Mouse (Mus musculus) liver, embryonic 14.5 days (tissue): ENCODE measurements around the gene Dlgap4.

ENCODE experiments used
- CTCF ChIP-seq: IDR thresholded peaks from 2 replicates; pipeline ENCODE4 v1.5.1; 2016; ENCODE audit warnings: antibody characterized with exemption, low read depth, control low read depth
- EP300 ChIP-seq: IDR thresholded peaks from 2 replicates; pipeline ENCODE4 v1.6.1; 2016; ENCODE audit warnings: antibody characterized with exemption, low read depth

DNA sequence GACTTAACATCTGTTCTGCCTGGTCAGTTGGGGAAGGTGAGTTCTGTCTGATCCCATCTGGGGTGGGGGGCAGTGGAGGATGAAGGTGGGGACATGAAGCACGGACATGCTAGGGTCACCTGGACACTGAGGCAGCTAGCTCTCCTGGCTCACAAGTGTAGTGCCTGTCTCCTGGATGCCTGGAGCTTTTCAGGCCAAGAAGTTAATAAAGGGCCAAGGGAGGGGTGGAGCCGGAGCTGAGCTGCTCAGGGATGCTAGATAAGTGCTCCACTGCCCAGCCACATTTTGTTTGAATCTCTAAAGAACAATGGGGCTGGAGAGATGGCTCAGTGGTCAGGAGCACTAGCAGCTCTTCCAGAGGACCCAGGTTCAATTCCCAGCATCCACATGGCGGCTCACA is 29.9 kb downstream of the Dlgap4 start:
- no peak for TF ChIP-seq CTCF
- TF ChIP-seq EP300, result no peak
